Mouse (Mus musculus) layer of hippocampus, adult 8-10 months (tissue): ENCODE measurements at regions not wholly inside any gene's neighbourhood (a gene's known extent, or its start where the extent isn't known, plus 50 kb on each side); places are given as distances from the start of the nearest gene placed in this dataset.

Experiments
- DNase-seq, 2 experiments: peaks; one replicate each; pipeline ENCODE4 v3.0.0; 2022; ENCODE audit warnings: low spot score in 2 of 2

- no peak for DNase-seq
These were observed 96.2 kb upstream of the Magi2 start for GRCm38 (mm10) chr5:19130639-19131038.

- DNase-seq: no peak
These were observed 72.3 kb upstream of the Magi2 start for GRCm38 (mm10) chr5:19154511-19154910.

- peak; percentile 9 to 53 for DNase-seq
These were observed 68.6 kb upstream of the Magi2 start for GRCm38 (mm10) chr5:19158191-19158590.

GRCm38 (mm10) chr5:19160256-19160655, 66.6 kb upstream of the Magi2 start:
- no peak for DNase-seq
